Mouse (Mus musculus) midbrain, embryonic 15.5 days (tissue): ENCODE results near the gene Epha7. TPM values are rescaled to one million over a fixed set of nuclear protein-coding genes. Genes with fewer than 3 reads are reported as not detected.

Experiments used
- ATAC-seq: fragments of 200-750 bp; cut with Nextera tagmentation; replicated peaks from 2 replicates; pipeline ENCODE4 v1.8.0; 2017; ENCODE audit warnings: moderate TSS enrichment
- H3K27ac ChIP-seq: fragments of 300-500 bp; sonication (generic); 2 replicates; pipeline ENCODE4 v1.5.1; 2015; ENCODE audit warnings: mild to moderate bottlenecking, inconsistent platforms
- H3K27me3 ChIP-seq: fragments of 300-500 bp; sonication (generic); replicated peaks from 2 replicates; pipeline ENCODE4 v1.6.1; 2015; ENCODE audit warnings: inconsistent platforms
- H3K36me3 ChIP-seq: fragments of 300-500 bp; sonication (generic); replicated peaks from 2 replicates; pipeline ENCODE4 v1.6.1; 2015; ENCODE audit warnings: inconsistent platforms
- H3K4me1 ChIP-seq: fragments of 300-500 bp; sonication (generic); 2 replicates; pipeline ENCODE4 v1.6.1; 2015; ENCODE audit warnings: inconsistent platforms
- H3K4me2 ChIP-seq: fragments of 300-500 bp; sonication (generic); 2 replicates; pipeline ENCODE4 v1.6.1; 2015; ENCODE audit warnings: inconsistent platforms, mild to moderate bottlenecking, moderate library complexity
- H3K4me3 ChIP-seq: fragments of 300-500 bp; sonication (generic); 2 replicates; pipeline ENCODE4 v1.5.1; 2015; ENCODE audit warnings: mild to moderate bottlenecking, inconsistent platforms
- H3K9ac ChIP-seq: fragments of 300-500 bp; sonication (generic); 2 replicates; pipeline ENCODE4 v1.6.1; 2015; ENCODE audit warnings: mild to moderate bottlenecking, inconsistent platforms
- H3K9me3 ChIP-seq: fragments of 300-500 bp; sonication (generic); 2 replicates; pipeline ENCODE4 v1.6.1; 2016; ENCODE audit warnings: inconsistent platforms
- WGBS: fragments of 180-500 bp; shearing (Covaris S2); methylation state at CpG from one replicate; pipeline ENCODE4 v1.1.7; 2015; ENCODE audit warnings: mixed read lengths; 5-methylcytosine and 5-hydroxymethylcytosine counted together
- polyA plus RNA-seq: library from polyadenylated mRNA; unstranded; fragments of >200 nt; fragmentation: Nextera tagmentation; extraction: Ambion mirVana; gene quantifications from 2 replicates; pipeline ENCODE4 v1.2.1, GENCODE M21; 2015

Gene Epha7
- polyA plus RNA-seq, 1 experiment from 2014 or later: 79.2 TPM

DNA sequence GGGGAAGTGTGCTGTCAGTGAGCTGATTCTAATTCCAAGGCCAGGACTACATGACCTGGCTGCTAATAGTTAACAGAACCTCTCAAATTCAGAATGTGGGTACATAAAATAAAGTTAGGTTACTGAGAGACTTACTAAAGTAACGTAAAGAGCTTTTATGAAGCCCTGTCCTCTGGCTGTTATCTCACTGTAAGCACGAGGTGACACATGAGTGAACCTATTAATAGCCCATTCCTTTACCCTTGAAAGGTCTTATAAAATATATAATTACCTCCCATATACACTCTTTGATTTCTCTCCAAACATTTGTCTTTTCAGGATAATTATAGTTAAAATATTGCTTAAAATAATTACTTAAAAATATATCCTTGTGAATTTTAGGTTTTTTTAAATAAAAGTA is 37.5 kb downstream of the Epha7 start:
- no peaks in the 10 kb centered on the region for H3K36me3 ChIP-seq
- no peak for ATAC-seq
- no peak overlapping the region for H3K4me2 ChIP-seq
- no peak overlapping the region for H3K27ac ChIP-seq
- 61% methylated on average over 2 of the region's 2 CpGs for WGBS
- no peak overlapping the region for H3K4me3 ChIP-seq
- H3K9me3 ChIP-seq: no peaks in the 10 kb centered on the region
- H3K4me1 ChIP-seq: no peaks in the 10 kb centered on the region
- H3K27me3 ChIP-seq: no peaks in the 10 kb centered on the region
- no peak overlapping the region for H3K9ac ChIP-seq

DNA sequence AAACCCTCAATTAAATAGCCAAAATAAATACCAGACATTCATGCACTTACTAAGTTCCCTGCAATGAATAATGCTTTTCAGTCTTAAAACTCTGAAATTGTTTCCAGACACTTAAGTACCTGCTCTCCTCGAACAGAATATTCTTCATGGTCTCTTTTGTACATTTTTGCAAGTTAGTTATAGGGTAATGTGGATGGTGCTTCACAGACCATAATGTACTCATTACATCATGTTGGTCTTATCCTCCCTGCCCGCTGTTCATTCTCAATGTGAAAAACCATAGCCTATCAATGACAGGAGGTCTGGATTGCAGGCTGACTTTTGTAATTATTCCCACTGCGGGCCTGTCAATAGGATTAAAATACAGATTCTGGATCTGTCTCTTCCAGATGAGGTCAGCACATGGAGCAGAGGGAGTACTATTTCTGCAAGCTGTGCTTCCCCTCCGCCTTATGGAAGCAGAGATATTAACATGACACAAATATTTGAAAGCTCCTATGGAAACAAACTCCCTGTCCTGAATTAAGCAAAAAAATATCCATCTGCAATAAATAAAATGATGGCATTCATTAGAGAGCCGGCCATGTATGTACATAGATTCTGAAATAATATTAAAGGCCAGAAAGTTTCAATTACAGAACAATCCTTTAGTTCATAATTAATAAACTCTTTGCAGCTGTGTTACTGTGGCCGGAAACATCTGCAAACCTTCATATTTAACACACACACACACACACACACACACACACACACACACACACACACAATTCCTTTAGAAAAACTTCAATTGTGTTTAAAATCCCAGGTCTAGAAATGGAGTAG is 50.1 kb downstream of the Epha7 start:
- H3K4me1 ChIP-seq: peaks cover 4% of the 10 kb centered on the region; the same call in 1 of the 2 replicates
- H3K4me3 ChIP-seq: no peak overlapping the region
- no peaks in the 10 kb centered on the region for H3K27me3 ChIP-seq
- H3K9ac ChIP-seq: no peak overlapping the region
- no peak for ATAC-seq
- 71% methylated on average over 6 of the region's 6 CpGs for WGBS
- H3K27ac ChIP-seq: no peak overlapping the region
- no peaks in the 10 kb centered on the region for H3K9me3 ChIP-seq
- no peaks in the 10 kb centered on the region for H3K36me3 ChIP-seq
- no peak overlapping the region for H3K4me2 ChIP-seq

DNA sequence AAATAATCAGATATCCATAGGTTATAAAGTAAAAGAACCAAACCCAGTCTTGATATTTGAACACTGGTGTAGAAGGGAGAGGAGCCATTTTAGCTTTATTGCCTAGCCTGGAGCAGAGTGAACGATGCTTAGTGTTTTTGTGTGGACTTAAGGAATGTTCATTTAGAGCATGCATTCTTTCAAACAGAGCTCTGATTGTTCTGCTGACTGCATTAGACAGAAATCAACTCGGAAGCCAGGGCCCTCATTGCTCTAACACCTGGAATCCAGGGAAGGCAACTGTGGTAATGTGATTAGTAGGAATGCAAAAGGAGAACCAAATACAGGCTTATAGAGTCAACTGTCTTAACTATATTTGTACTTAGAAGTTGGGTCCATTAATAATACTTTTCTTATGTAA is 53.5 kb downstream of the Epha7 start:
- Histone ChIP-seq H3K4me1 (peaks cover 4% of the 10 kb centered on the region; the same call in 1 of the 2 replicates), H3K9ac (no peak overlapping the region), H3K27ac (no peak overlapping the region), H3K9me3 (no peaks in the 10 kb centered on the region), H3K27me3 (no peaks in the 10 kb centered on the region), H3K4me2 (no peak overlapping the region), H3K36me3 (no peaks in the 10 kb centered on the region), H3K4me3 (no peak overlapping the region)
- ATAC-seq: no peak
- 34% methylated on average over 2 of the region's 2 CpGs for WGBS

DNA sequence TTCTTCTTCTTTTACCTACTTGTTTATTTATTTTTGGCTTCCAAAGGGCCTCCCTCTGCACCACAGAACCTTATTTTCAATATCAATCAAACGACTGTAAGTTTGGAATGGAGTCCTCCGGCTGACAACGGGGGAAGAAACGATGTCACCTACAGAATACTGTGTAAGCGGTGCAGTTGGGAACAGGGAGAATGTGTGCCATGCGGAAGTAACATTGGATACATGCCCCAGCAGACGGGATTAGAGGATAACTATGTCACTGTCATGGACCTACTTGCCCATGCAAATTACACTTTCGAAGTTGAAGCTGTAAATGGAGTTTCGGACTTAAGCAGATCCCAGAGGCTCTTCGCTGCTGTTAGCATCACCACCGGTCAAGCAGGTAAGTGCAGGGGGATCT is 58.7 kb downstream of the Epha7 start:
- no peak overlapping the region for H3K4me2 ChIP-seq
- H3K36me3 ChIP-seq: no peaks in the 10 kb centered on the region
- H3K9ac ChIP-seq: no peak overlapping the region
- no peak overlapping the region for H3K4me3 ChIP-seq
- no peaks in the 10 kb centered on the region for H3K4me1 ChIP-seq
- no peak overlapping the region for H3K27ac ChIP-seq
- no peaks in the 10 kb centered on the region for H3K9me3 ChIP-seq
- H3K27me3 ChIP-seq: no peaks in the 10 kb centered on the region
- no peak for ATAC-seq
- WGBS: 88% methylated on average over 11 of the region's 11 CpGs

DNA sequence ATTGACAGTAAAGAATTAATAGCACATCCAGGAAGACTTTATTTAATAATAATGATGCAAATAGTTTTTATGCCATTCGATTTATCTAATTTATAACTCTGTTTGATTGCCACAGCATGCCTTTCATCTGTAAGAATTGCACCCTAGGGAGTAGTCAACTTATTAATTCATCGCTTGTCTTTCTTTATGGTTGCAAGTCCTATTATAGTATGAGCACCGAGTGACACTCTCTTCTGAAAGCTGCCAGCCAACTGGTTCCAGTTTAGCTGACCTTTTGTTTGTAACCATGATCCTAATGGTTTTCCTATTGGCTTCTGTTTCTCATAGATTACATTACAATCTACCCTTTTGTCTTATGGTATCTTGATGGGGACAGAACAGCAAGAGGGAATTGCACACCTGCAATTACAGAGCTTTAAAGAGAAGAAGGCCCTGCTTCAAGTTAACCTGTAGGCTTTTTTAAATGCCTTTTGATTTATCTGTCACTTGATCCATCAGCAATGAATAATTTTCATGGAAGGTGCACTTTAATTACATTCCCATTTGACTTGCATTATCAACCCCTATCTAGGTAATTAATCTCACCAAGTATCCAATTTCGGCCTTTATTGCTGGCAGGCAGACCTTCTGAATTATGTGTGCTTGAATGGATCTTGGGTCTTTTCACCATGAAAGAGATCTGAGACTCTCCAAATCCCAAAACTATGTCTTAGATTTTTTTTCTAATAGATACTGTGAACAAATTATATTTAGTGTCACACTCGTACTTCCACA is 68.5 kb downstream of the Epha7 start:
- no peak overlapping the region for H3K27ac ChIP-seq
- H3K4me2 ChIP-seq: no peak overlapping the region
- no peaks in the 10 kb centered on the region for H3K9me3 ChIP-seq
- no peak overlapping the region for H3K4me3 ChIP-seq
- H3K9ac ChIP-seq: no peak overlapping the region
- 31% methylated on average over 5 of the region's 5 CpGs for WGBS
- ATAC-seq: no peak
- no peaks in the 10 kb centered on the region for H3K36me3 ChIP-seq
- H3K27me3 ChIP-seq: no peaks in the 10 kb centered on the region
- H3K4me1 ChIP-seq: 0 out of 2 replicates have a peak, but pooled peaks cover 4% of the 10 kb centered on the region

DNA sequence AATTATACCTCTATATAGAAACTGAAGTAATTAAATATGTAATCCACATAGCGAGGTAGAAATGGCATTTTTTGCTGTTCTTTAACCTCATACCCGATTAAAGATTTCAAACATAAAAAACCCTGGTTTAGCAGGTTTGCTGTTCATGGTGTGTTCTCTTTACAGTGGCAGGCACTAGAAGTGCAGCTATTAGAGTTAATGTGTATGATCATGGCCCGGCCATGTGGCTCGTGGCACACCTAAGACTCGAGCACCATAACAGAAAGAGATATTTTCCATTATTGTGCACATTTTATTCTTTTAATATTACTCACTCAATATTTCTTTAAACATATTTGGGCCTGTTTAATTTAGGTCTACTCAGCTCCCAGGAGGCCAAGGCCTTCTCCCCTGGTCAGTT is 76.7 kb downstream of the Epha7 start:
- Histone ChIP-seq H3K9me3 (no peaks in the 10 kb centered on the region), H3K4me2 (no peak overlapping the region), H3K4me1 (no peaks in the 10 kb centered on the region), H3K36me3 (no peaks in the 10 kb centered on the region), H3K9ac (no peak overlapping the region), H3K27ac (no peak overlapping the region), H3K4me3 (no peak overlapping the region), H3K27me3 (no peaks in the 10 kb centered on the region)
- ATAC-seq: peak; percentile 56; the same call in 1 of the 2 replicates
- WGBS: 82% methylated on average over 5 of the region's 5 CpGs

DNA sequence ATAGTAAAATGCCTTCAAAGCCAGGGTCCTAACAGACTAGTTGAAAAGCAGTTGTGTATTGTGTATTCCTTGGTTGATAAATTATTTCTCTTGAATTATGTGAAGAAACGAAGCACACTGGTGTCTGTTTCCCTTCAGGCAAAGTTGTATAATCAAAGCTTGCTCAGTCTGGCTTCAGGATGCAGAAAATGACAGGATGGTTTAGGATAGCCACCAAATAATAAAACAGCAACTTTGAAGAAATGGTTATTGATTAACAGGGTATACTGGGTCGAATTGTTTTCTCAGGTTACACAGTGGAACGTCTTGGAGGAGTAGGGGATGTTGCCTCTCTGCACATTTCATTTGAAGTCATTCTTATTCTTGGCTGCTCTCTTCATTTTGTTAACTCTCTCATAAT is 77.2 kb downstream of the Epha7 start:
- peak; percentile 50 for ATAC-seq
- H3K4me2 ChIP-seq: no peak overlapping the region
- no peak overlapping the region for H3K27ac ChIP-seq
- H3K36me3 ChIP-seq: no peaks in the 10 kb centered on the region
- 52% methylated on average over 3 of the region's 3 CpGs for WGBS
- H3K9ac ChIP-seq: no peak overlapping the region
- H3K9me3 ChIP-seq: no peaks in the 10 kb centered on the region
- H3K27me3 ChIP-seq: no peaks in the 10 kb centered on the region
- H3K4me1 ChIP-seq: no peaks in the 10 kb centered on the region
- no peak overlapping the region for H3K4me3 ChIP-seq

DNA sequence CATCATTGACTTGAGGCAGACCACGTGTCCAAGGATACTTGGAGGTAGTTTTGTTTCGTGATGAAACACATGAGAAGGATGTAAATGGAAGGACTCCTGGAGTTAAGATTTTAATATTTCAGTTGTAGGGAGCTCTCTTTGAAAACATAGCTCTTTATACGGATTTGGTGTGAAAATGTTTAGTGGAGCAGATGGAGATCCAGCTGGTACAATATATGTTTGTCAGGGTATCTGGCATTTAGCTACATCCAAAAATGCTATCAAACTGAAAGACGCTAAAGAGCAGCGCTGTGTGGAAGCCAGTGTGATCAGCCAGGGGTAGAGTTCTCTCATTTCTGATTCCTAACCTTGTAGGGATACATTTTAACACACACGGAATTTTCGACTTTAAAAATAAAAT is 82.5 kb downstream of the Epha7 start:
- 88% methylated on average over 7 of the region's 7 CpGs for WGBS
- Histone ChIP-seq H3K4me2 (no peak overlapping the region), H3K27ac (no peak overlapping the region), H3K9me3 (no peaks in the 10 kb centered on the region), H3K9ac (no peak overlapping the region), H3K4me1 (no peaks in the 10 kb centered on the region), H3K36me3 (no peaks in the 10 kb centered on the region), H3K27me3 (no peaks in the 10 kb centered on the region), H3K4me3 (no peak overlapping the region)
- no peak for ATAC-seq

DNA sequence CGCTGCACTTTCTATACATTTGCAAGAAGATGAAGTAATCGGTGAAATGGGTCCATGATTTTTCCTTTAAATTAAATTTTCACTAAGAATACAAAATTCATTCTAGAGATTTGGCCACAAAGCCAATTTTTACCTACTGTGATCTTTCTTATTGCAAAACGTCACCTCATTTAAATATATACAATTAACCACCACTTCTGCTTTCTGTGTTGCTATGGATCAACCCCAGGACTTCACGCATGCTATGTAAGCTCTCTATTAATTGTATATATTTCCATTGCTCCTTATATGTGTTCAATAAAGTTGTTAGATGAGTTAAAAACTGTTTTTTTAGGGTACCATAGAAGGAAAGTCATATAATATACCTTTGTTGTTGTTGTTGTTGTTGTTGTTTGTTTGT is 86.4 kb downstream of the Epha7 start:
- no peaks in the 10 kb centered on the region for H3K4me1 ChIP-seq
- no peak overlapping the region for H3K4me2 ChIP-seq
- no peak overlapping the region for H3K9ac ChIP-seq
- no peaks in the 10 kb centered on the region for H3K36me3 ChIP-seq
- H3K9me3 ChIP-seq: no peaks in the 10 kb centered on the region
- WGBS: 89% methylated on average over 4 of the region's 4 CpGs
- H3K27me3 ChIP-seq: no peaks in the 10 kb centered on the region
- H3K4me3 ChIP-seq: no peak overlapping the region
- H3K27ac ChIP-seq: no peak overlapping the region
- ATAC-seq: no peak

DNA sequence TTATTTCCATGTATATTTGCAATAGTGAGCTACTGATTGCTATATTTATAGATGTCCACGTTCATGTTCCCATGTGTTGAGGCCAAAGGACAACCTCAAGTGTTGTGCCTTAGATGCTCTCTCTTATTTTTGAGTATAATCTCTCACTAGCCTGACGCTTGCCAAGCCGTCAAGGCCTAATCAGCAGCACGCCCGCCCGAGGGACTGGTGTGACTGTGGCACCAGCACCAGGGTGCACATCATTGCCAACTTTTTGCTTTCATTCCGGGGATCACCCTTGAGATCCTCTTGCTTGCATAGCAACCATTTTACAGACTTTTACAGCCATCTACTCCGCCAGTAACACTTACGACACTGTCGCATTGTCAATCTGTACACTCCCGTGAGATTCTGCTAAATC is 86.9 kb downstream of the Epha7 start:
- H3K27ac ChIP-seq: no peak overlapping the region
- no peak for ATAC-seq
- WGBS: 92% methylated on average over 11 of the region's 11 CpGs
- no peak overlapping the region for H3K4me2 ChIP-seq
- H3K27me3 ChIP-seq: no peaks in the 10 kb centered on the region
- H3K4me3 ChIP-seq: no peak overlapping the region
- H3K9ac ChIP-seq: no peak overlapping the region
- no peaks in the 10 kb centered on the region for H3K9me3 ChIP-seq
- no peaks in the 10 kb centered on the region for H3K36me3 ChIP-seq
- H3K4me1 ChIP-seq: no peaks in the 10 kb centered on the region

DNA sequence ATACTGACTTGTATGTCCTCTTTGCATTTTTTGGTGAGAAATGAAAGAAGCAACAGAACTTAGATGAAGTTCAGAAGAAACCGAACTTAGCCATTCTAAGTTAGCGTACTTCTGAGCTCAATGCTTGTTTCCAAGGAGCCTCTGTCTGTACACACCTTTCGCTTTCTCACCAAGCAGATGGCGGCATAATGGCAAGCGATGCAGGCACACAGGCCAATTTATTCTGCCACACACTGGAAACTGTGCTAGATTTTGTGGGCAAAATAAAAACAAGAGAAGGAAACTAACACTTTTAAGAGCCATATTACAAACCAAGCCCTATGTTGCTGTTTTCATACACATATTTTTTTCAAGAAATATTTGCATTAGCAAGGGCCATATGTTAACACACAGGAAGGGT is 88.6 kb downstream of the Epha7 start:
- H3K27me3 ChIP-seq: no peaks in the 10 kb centered on the region
- H3K27ac ChIP-seq: no peak overlapping the region
- no peaks in the 10 kb centered on the region for H3K9me3 ChIP-seq
- H3K9ac ChIP-seq: no peak overlapping the region
- 82% methylated on average over 5 of the region's 5 CpGs for WGBS
- no peaks in the 10 kb centered on the region for H3K4me1 ChIP-seq
- no peak overlapping the region for H3K4me2 ChIP-seq
- H3K36me3 ChIP-seq: no peaks in the 10 kb centered on the region
- no peak overlapping the region for H3K4me3 ChIP-seq
- ATAC-seq: no peak

DNA sequence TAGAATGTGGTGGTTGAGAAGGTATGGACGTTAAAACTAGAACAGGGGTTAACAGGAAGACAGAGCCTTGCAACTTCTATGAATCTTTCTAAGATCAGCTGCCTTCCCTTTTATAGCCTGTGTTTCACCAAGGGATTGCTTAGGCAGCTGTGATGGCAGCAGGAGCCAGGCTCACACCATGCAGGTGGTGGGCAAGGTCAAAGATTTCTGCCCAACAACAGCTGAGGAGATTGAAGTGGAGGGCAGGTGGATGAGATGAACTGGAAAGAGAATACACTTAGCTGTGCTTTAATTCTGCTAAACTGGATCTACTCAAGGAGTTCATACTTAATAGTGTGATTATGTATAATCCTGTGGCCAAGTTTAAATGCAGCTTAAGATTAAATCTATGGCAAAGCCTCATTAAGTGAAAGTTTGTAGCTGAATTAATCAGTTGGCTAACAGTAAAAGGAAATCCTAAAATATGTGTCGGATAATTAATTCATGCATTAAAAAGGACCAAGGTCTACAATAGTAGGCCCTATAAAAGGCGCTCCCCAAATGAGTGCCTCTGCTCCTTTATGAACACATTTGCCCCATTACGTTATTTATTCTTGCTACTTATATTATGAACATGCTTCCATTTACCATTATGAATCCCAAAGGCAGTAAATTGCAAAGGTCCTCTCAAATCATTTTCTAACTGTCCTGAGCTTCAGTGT is 89.2 kb downstream of the Epha7 start:
- Histone ChIP-seq H3K4me2 (no peak overlapping the region), H3K9me3 (no peaks in the 10 kb centered on the region), H3K27ac (no peak overlapping the region), H3K9ac (no peak overlapping the region), H3K27me3 (no peaks in the 10 kb centered on the region), H3K4me3 (no peak overlapping the region), H3K36me3 (no peaks in the 10 kb centered on the region), H3K4me1 (no peaks in the 10 kb centered on the region)
- 74% methylated on average over 4 of the region's 4 CpGs for WGBS
- no peak for ATAC-seq
